Mouse (Mus musculus) c-Kit-negative CD71-positive TER-119-positive erythroid progenitor cells, embryonic 14.5 days (primary cell): Measurements from ENCODE around the gene Mbip.

Experiments
- DNase-seq: peaks from one replicate; pipeline ENCODE4 v3.0.0-alpha.2; 2013; ENCODE audit warnings: low read depth, low spot score

The Mbip gene

GRCm38 (mm10) chr12:56345367-56346089 lies at the start of gene Mbip:
Gene Mbip, minus strand, starts transcription at chr12:56345894.
- DNase-seq = peak; percentile 98

- no peak for DNase-seq
Measured at GRCm38 (mm10) chr12:56387647-56388205, 42.0 kb upstream of the Mbip start.

- no peak for DNase-seq
Measured at GRCm38 (mm10) chr12:56386955-56387646, 41.4 kb upstream of the Mbip start.

- peak; percentile 3 for DNase-seq
Measured at GRCm38 (mm10) chr12:56344771-56345314, 851 bp downstream of the Mbip start.

GRCm38 (mm10) chr12:56339295-56340056 lies 6.2 kb downstream of the Mbip start:
- no peak for DNase-seq

- DNase-seq = no peak
Measured at GRCm38 (mm10) chr12:56333461-56333860, 12.2 kb downstream of the Mbip start.

GRCm38 (mm10) chr12:56332475-56332874 lies 13.2 kb downstream of the Mbip start:
- no peak for DNase-seq

- no peak for DNase-seq
Measured at GRCm38 (mm10) chr12:56327448-56327998, 18.2 kb downstream of the Mbip start.

- no peak for DNase-seq
Measured at GRCm38 (mm10) chr12:56325851-56326250, 19.8 kb downstream of the Mbip start.

GRCm38 (mm10) chr12:56318941-56319340 lies 26.8 kb downstream of the Mbip start:
- no peak for DNase-seq

GRCm38 (mm10) chr12:56318059-56318458 lies 27.6 kb downstream of the Mbip start:
- DNase-seq = no peak

GRCm38 (mm10) chr12:56305758-56306157 lies 39.9 kb downstream of the Mbip start:
- DNase-seq = no peak

GRCm38 (mm10) chr12:56302321-56303017 lies 43.2 kb downstream of the Mbip start:
- DNase-seq = no peak

- DNase-seq = no peak
Measured at GRCm38 (mm10) chr12:56301487-56302293, 44.0 kb downstream of the Mbip start.

- DNase-seq = no peak
Measured at GRCm38 (mm10) chr12:56299610-56300009, 46.1 kb downstream of the Mbip start.

- DNase-seq = no peak
Measured at GRCm38 (mm10) chr12:56298919-56299318, 46.8 kb downstream of the Mbip start.

GRCm38 (mm10) chr12:56297921-56298830 lies 47.5 kb downstream of the Mbip start:
- no peak for DNase-seq

- DNase-seq = no peak
Measured at GRCm38 (mm10) chr12:56297099-56297498, 48.6 kb downstream of the Mbip start.

GRCm38 (mm10) chr12:56296524-56296923 lies 49.2 kb downstream of the Mbip start:
- no peak for DNase-seq
